In the genomic region with DNA sequence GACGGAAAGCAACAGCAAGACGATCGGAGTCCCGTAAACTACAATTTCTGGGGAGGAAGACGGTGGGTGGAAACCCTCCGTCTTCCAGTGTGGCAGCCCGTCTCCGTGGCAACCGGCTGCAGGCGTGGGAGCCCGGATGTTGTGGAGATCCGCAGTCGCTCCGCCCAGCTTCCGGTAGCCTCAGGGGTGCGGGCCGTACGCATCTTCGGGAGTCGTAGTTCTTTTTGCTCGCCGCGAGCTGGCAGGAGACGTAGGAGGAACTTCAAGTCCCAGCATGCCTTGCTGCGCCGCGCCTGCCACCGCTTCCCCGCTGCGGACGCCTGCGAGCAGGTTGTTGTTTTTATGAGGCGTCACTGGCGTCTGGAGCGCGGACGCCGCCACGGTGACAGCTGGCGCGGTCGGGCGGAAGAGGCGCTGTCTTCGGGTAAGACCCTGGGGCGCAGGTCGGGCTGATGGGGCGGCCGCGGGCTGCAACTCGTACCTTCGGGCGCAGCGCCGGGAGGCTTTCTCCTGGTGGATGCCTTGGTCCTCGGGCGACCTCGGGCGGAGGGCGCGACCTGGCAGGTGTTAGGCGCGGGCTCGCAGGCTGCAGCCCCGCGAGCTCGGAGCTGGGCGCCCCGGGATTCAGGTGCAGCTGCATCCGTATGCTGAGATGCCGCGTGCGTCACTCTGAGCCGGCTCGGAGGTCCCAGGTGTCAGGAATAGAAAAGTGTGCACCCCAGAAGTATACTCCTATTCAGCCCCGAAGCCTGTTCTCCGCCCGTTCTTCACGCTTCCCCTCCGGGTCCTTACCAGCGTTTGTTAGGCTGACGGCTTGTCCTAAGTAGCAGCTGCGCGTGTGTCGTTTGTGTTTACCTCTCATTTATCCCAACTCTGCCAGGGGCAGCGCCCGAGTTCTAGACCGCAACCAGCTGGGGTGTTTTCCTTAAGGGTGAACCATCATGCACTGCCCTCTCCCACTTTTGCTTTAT, we compare ENCODE assay signal across 2 mouse cellular contexts.
TF ChIP-seq lines count a peak whose summit lies in the region.

Gene Ccpg1os (minus strand): TSS at position 133 of the 971 bp plus-strand sequence.
Gene Ccpg1 (plus strand): TSS at position 180 of the 971 bp plus-strand sequence.

TF ChIP-seq in C2C12, 6 proteins besides CTCF, POLR2A, EP300 and RAD21 (continued from another document):
- peak; percentile 41 for TF ChIP-seq MYOD1 (IDR thresholded peaks at IDR 0.05; ENCODE audit: control insufficient read depth, insufficient read length, low read depth)

TF ChIP-seq in myocyte, 11 proteins besides CTCF, POLR2A, EP300 and RAD21 (continued from another document):
- peak in 2 of 3 experiments; percentile 68 to 77 for TF ChIP-seq MYOD1 (IDR thresholded peaks at IDR 0.05; ENCODE audit: control insufficient read depth in 1 of 3, insufficient read length in 2 of 3, low read depth in 2 of 3)
- no peak for TF ChIP-seq MAX (IDR thresholded peaks at IDR 0.05; ENCODE audit: low read depth)
- peak; percentile 32 to 84 (median 83) for TF ChIP-seq MYOG (IDR thresholded peaks at IDR 0.05; ENCODE audit: control insufficient read depth in 1 of 3, insufficient read depth in 1 of 3, insufficient read length in 2 of 3, low read depth in 2 of 3)
